Mouse (Mus musculus): Measurements from ENCODE around the gene Acot3. TPM values are rescaled to one million over a fixed set of nuclear protein-coding genes. Genes with fewer than 3 reads are reported as not detected.
"Not testable (repeated sequence)": the region's sequence is repeated elsewhere in the genome, so short reads cannot be mapped to it uniquely, and the experiment has no call there.

Gene Acot3
- total RNA-seq, 2 experiments from 2014 or later = 2.3 to 3.5 TPM

DNA sequence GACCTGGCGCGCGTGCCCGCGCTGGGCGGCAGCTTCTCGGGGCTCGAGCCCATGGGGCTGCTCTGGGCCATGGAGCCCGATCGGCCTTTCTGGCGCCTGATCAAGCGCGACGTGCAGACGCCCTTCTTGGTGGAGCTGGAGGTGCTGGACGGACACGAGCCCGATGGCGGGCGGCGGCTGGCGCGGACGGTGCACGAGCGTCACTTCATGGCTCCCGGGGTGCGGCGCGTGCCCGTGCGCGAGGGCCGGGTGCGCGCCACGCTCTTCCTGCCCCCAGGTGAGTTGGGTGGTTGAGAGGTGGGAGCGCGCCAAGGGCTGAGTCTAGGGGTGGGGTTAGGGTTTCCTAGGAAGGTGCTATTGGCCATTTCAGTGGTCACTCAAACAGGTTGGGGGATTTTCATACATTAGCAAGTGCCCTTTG, 13.2 kb upstream of the Acot3 start, which contains the start of gene Gm49366:
TSS of gene Gm49366 (plus strand) at position 245 of the 421 bp plus-strand sequence.
- DNase-seq (ENCODE audit: extremely low spot score in 1 of 2, low spot score in 1 of 2) = peak in 1 of 2 experiments; percentile 28

DNA sequence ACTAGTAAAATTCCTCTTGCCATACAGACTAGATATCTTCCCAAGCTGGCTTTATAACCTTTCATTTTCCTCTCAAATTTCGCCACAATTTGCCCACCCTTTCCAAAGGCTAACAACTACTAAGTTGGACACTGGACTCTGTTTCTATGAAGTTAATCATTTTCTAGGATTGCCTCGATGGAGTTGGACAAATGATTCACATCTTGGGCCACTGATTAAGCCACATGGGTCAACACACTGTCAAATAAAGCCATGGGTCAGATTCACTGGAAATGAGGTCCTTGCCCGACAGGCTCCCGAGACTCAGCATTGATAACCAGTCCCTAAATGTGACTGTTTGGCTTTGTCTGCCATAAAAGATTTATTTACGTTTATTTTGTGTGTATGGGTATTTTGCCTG, 9.7 kb upstream of the Acot3 start:
- no peak for DNase-seq (ENCODE audit: extremely low spot score in 1 of 2, low spot score in 1 of 2)

DNA sequence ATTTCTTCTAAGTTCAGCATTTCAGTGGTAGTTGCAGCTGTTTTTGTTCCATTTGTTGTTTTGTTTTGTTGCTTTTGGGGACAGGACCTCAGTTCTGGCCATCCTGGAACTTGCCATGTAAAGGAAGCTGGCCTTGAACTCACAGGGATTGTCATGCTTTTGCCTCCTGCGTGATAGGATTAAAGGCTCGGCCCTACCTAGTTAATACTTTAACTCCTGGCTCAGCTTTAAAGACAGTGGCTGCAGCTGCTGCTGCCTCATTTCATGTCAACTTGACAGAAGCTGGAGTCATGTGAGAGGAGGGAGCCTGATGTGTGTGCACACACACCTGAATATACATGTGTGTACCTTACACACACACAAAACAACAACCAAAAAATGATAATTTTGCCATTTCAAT, 7.9 kb upstream of the Acot3 start:
- no peak for DNase-seq (ENCODE audit: extremely low spot score in 1 of 2, low spot score in 1 of 2)

DNA sequence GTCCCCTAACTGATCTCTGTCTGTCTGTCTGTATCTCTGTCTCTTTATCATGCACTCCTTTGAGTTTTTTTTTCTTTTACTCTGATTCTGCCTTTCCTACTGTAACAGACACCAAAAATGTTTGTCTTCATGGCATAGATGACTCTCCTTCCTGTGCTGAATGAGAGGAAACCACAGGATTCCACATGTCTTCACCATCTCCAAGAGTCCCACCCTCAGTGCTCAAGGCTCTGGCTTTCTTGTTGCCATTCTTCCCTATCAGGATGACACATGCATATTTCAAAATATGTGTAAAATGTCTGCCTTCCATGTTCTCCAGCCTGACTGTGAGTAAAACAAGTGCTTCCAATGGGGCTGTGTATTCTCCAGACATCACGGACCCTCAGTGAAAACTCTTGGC, 5.0 kb upstream of the Acot3 start:
- no peak for DNase-seq (ENCODE audit: extremely low spot score in 1 of 2, low spot score in 1 of 2)

DNA sequence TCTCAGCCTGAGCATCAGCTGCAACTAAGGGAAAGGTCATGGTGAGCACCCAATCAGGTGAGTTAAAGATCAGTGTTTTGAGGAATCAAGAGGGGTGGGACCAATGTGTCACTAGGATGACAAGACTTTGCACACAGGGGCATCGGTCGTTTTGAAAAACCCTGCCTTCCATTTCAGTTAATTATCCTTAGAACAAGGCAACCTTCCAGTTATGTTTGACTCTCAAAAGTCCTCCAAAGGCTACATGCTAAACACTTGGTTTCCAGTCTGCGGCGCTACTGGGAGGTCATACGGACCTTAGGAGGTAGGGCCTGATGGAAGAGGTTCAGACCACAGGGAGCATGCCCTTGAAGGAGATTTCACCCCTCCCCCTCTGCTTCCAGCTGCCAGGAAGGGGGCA, 1.2 kb upstream of the Acot3 start:
- DNase-seq (ENCODE audit: extremely low spot score in 1 of 2, low spot score in 1 of 2) = not testable (repeated sequence)

DNA sequence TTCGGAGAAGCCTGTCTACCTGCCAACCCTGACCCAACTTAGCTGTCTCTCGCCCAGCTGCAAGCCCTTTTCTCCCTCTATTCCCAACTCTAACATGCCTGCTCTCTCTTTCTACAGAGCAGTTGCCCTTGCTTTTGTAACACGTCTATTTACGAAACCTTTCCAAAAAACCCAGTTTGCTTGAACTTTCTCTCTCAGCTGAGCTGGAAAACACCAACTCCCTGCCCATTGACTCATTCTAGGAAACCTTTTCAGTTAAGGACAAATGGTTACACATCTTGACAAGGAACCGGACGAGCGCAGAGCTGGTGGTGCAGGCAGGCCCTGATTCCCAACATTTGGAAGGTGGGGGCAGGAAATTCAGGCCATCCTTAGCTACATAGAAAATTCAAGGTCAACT, 665 bp downstream of the Acot3 start:
- DNase-seq (ENCODE audit: extremely low spot score in 1 of 2, low spot score in 1 of 2) = no peak

DNA sequence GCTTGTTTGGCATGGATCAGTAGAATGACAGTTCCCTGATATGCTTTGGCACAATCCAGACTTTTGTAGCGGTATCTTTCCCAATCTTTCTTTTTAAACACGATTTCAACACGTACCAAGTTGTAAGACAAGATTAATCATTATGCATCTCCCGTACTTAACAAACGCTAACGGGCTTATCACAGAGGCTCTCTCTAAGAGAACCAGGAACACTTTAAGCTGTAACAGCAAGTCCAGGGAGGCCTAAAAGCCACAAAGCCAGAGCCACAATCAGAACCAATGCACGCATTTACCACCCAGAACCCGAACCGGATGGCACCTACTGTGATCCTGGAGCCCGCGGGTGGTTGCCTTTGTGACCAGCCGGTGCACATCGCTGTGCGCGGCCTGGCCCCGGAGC, 1.2 kb downstream of the Acot3 start:
- no peak for DNase-seq (ENCODE audit: extremely low spot score in 1 of 2, low spot score in 1 of 2)

DNA sequence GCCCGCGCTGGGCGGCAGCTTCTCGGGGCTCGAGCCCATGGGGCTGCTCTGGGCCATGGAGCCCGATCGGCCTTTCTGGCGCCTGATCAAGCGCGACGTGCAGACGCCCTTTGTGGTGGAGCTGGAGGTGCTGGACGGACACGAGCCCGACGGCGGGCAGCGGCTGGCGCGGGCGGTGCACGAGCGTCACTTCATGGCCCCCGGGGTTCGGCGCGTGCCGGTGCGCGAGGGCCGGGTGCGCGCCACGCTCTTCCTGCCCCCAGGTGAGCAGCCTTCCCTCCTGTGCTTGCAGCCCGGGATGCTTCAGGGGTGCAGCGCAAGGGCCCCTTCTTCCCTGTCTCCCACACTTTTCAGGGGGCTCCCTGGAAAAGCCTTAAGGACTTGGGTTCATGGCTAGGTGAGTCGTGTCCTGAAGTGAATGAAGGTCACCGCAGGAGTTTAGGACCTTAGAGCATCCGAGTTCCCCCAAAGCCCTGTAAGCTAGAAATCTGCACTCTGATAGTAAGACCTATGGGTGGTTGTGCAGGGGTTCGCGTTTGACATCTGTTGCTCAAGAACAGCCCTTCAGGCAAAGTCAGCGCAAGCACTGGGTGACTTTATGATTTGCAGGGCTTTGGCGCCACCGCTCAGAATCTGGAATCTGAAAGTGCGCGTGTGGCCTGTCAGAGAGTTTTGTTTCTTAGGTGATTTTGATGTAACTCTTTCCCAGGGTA, 1.9 kb downstream of the Acot3 start:
- DNase-seq (ENCODE audit: extremely low spot score in 1 of 2, low spot score in 1 of 2) = no peak

DNA sequence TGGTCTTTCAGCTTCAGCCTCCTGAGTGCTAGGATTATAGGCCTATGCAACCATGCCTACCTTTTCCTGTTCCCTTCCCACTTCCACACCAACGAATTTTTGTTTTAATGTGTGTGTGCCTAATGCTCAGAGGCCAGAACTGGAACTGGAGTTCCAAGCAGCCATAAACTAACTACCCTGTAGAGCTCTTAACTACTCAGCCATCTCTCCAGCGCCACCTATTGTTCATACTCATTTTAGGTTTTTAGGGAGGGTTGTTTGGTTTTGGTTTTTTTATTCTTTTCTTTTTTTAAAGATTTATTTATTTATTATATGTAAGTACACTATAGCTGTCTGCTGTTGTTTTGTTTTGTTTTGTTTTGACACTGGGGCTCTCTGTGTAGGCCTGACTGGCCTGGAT, 9.0 kb downstream of the Acot3 start:
- DNase-seq (ENCODE audit: extremely low spot score in 1 of 2, low spot score in 1 of 2) = no peak

DNA sequence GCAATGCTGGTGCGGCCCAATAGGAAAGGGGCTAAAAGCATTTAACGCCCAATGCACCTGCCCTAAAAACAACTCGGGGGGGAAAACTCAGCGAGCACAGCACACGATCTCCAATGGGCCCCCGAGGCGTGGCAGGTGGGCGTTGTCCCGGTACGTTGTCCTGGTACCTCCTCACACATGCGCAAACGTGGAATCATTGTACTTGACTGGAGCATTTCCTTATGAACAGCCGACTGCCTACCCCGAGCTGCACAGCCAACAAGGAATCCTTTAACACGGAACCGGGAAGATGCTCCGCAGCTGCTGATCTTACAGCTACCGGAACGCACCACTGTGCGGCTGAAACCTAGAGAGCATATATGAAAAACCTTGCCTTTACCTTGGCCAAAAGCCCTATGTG, 10.4 kb downstream of the Acot3 start:
- DNase-seq (ENCODE audit: extremely low spot score in 1 of 2, low spot score in 1 of 2) = no peak

DNA sequence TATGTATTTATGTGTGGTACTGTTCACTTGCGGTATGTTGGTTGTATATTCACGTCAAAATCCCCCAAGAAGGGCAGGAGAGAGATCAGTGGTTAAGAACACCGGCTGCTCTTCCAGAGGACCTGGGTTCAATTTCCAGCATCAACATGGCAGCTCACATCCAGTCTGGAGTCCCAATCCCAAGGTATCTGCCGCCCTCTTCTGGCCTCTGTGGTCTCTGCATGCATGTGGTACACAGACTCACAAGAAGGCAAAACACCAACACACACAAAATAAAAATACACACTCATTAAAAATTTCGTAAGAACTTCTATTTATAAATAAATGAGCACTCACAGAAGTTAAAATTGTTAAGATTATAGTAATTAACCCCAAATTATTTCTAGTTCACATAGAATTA, 11.3 kb downstream of the Acot3 start:
- peak in 1 of 2 experiments; percentile 21 for DNase-seq (ENCODE audit: extremely low spot score in 1 of 2, low spot score in 1 of 2)

DNA sequence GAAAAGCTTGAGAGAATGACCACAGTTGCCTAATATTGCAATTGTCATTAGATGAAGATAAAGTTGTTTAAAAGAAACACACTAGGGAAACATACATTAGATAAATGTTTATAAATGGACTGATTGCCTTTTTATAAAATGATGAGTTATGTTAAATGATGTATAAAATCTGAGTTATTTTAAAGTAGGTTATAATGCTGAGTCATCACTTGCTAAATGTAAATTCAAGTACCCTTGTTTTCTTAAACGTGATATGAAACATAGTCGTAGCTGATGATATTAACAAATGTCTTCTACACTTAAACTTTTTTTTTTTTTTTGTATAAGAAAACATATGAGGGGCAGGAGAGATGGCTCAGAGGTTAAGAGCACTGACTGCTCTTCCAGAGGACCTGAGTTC, 11.9 kb downstream of the Acot3 start:
- no peak for DNase-seq (ENCODE audit: extremely low spot score in 1 of 2, low spot score in 1 of 2)

DNA sequence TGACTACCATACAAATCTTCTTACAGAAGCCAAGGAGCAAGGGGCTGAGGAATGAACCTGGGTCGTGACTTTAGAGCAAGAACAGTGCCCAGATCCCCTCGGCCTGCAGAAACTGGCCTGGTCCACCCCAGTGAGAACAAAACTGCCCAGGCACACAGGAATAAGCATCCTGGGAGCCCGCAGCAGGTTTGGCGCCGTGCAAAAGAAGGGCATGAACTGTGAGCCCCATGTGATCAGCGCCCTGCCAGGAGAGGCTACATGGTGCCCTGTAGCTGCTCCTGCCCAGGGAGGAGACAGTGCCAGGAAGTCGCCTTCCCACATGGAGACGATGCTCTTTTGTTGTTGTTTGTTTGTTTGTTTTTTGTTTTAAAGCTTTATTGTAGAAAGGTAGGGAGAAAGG, 12.7 kb downstream of the Acot3 start:
- no peak for DNase-seq (ENCODE audit: extremely low spot score in 1 of 2, low spot score in 1 of 2)

DNA sequence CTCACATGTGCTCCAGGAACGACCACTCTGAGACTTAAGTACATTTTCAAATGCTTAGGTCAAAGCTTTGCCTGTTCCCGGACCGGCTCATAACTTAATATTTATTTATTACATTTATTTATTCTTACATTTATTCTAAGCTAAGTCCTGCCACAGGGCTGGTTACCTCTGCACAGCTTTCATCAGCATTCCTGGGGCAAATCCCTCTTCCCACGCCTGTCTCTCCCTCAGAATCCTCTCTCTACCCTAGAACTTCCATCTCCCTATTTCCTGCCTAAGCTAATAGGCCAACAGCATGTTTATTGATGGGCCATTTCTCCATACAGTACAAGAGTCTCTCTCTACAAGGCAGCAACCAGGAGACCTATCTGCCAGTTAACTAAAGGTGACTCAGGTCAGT, 15.8 kb downstream of the Acot3 start:
- DNase-seq (ENCODE audit: extremely low spot score in 1 of 2, low spot score in 1 of 2) = no peak

DNA sequence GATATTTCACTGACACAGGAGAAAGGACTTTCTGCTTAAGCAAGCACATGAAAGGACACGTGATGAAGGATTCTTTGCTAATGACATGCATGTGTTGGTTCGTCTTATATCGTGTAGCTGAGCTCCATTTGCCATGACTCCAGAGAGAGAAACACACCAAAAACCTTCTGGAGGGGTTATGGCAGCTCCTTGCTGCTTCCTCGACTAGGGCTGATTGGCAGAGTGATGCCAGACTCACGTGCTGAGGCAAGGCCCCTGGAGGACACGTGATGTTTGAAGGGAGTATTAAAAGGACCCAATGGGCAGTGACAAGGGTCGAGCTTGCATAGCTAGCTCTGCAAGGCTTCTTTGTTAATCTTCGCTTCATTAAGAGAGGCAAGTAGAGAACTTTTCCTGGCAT, 16.4 kb downstream of the Acot3 start:
- DNase-seq (ENCODE audit: extremely low spot score in 1 of 2, low spot score in 1 of 2) = no peak

DNA sequence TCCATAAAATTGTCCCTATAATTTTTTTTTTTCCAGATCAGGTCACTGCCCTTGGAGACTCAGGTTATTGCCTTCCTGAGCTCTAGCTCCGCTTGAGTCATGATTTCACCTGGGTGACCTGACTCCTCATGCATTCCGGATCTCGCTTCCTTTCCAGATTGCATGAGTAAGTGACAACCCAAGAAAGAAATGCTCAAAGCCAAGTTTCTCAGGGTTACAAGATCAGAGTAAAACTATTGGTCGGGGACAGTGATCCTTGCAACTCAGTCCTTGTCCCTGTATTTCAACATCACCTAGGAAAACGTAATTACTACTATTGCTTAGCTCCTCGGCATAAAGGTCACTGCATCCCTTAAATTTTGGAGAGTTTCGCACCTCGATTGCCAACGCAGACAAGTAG, 17.0 kb downstream of the Acot3 start, which contains the start of gene Acot5:
TSS of gene Acot5 (plus strand) at position 340 of the 400 bp plus-strand sequence.
- no peak for DNase-seq (ENCODE audit: extremely low spot score in 1 of 2, low spot score in 1 of 2)

DNA sequence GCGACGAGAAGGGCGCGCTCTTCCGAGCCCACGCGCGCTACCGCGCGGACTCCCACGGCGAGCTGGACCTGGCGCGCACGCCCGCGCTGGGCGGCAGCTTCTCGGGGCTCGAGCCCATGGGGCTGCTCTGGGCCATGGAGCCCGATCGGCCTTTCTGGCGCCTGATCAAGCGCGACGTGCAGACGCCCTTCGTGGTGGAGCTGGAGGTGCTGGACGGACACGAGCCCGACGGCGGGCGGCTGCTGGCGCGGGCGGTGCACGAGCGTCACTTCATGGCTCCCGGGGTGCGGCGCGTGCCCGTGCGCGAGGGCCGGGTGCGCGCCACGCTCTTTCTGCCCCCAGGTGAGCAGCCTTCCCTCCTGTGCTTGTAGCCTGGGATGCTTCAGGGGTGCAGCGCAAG, 17.6 kb downstream of the Acot3 start:
- DNase-seq (ENCODE audit: extremely low spot score in 1 of 2, low spot score in 1 of 2) = peak; percentile 8 to 34

DNA sequence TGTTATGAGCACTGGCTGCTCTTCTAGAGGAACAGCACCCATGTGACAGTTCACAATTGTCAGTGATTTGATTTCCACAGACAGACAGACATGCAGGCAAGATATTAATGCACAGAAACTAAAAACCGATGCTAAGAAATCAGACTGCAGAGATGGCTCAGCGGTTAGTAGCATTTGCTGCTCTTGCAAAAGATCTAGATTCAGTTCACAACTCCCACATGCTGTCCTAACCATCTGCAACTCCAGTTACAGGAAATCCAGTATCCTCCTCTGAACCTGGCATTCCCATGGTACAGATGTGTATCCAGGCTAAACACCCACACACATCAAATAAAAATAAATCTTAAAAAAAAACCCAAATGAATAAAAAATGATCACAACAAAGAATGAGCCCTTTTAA, 19.8 kb downstream of the Acot3 start:
- DNase-seq (ENCODE audit: extremely low spot score in 1 of 2, low spot score in 1 of 2) = no peak

DNA sequence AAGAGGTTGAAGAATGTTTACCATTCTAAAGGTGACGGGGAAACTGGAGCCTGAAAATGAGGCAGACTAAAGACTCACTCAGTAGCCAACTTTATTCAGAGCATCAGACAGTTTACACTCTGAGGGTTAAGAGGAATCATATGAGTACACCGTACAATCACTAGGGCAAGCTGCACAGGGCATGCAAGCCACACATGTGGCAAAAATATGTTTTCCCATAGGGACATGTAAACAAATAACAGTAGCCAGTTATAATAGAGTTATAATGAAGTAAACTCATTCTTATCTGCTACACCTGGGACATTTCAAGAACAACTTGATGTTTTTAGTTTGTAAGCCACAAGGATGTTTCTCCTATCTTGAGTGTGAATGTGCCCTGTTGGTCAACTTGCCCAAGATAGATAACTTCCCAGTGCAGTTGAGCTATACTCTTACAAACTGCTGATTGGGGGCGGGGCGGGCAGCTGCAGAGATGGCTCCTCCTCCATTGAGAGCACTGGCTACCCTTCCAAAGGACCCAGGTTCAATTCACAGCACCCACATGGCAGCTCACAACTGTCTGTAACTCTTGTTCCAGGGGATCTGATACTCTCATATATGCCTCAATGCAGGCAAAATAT, 25.5 kb downstream of the Acot3 start:
- no peak for DNase-seq (ENCODE audit: extremely low spot score in 1 of 2, low spot score in 1 of 2)

DNA sequence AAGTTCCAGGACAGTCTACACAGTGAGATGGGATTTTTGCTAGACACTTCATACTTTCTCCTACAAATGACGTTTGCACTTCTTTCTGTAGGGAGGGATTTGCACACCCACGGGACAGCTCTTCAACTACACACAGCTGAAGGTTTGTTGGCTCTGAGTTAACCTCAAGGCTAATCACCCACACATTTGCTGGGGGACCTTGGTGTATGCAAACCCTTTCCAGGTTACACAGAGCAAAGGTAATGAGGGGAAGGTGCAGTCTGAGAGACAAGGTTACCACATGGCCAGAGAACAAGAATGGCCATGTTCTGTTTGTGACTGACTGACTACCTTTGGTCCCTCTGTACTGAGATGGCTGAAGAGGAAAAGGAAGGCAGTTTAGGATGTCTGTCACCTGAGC, 31.9 kb downstream of the Acot3 start:
- no peak for DNase-seq (ENCODE audit: extremely low spot score in 1 of 2, low spot score in 1 of 2)

DNA sequence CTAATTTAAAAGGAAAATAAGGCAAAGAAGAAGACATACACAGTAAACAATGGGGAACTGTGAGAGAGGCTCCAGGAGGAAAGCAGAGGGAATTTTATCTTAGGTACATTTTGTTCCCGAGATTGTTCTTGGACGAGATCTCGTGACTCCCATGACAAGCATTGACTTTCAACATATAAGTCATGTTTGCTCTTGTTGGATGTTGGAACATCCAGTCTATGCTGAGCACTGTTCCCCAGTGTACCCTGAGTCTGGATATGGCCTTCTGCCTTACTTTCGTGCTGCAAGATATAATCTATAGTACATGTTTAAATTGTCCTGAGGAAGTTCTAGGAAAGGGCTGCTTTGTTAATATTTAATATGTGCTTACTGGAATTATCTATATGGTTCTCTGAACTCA, 32.6 kb downstream of the Acot3 start:
- no peak for DNase-seq (ENCODE audit: extremely low spot score in 1 of 2, low spot score in 1 of 2)

DNA sequence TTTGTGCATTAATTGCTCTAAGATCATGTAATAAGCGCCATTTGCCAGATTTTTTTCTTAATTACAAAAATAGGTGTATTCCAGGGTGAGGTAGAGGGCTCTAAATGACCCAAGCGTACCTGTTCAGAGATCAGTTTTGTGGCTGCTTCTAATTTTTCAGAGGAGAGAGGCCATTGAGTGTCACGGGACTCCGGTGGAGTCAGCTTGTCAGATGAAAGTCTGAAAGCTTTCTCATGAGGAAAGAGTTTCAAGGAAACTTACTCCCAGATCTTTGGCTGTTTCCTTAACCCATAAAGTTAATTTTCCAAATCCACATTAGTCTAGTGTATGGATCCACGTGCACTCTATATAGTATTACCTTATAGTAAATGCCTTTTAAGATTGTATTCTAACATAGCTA, 42.7 kb downstream of the Acot3 start:
- DNase-seq (ENCODE audit: extremely low spot score in 1 of 2, low spot score in 1 of 2) = not testable (repeated sequence)

All from layer of hippocampus, postnatal 25 days (tissue).